Mouse (Mus musculus) olfactory bulb, adult 2 months (tissue): ENCODE results near the gene Adgrl3.

ENCODE experiments used
- CTCF ChIP-seq: fragments of 200-500 bp; IDR thresholded peaks from 2 replicates; pipeline ENCODE4 v1.5.1; 2012; ENCODE audit warnings: low read depth, mild to moderate bottlenecking, low read length, moderate library complexity; ENCODE audit not compliant: insufficient read depth
- POLR2A ChIP-seq: fragments of 200-500 bp; IDR thresholded peaks from 2 replicates; pipeline ENCODE4 v1.6.1; 2012; ENCODE audit warnings: mild to moderate bottlenecking, low read depth, low read length, moderate library complexity; ENCODE audit not compliant: insufficient read depth

- TF ChIP-seq POLR2A = no peak
- no peak for TF ChIP-seq CTCF
These were observed 307.0 kb downstream of the Adgrl3 start for GRCm38 (mm10) chr5:81326916-81327315.
